Mouse (Mus musculus): ENCODE data around the gene Dcakd.

GRCm38 (mm10) chr11:102963855-102964546, 64.1 kb downstream of the Dcakd start:
- no peak for TF ChIP-seq CTCF (IDR thresholded peaks at IDR 0.05; ENCODE audit: low read depth)
- no peak for TF ChIP-seq EP300 (optimal IDR thresholded peaks at IDR 0.05)

Measured in stomach, postnatal 0 days (tissue).